Mouse (Mus musculus) cortical plate, adult 2 months (tissue): ENCODE data around the gene Adgra1.

Experiments used
- CTCF ChIP-seq: fragments of 200-500 bp; IDR thresholded peaks from 2 replicates; pipeline ENCODE4 v1.5.1; 2011; ENCODE audit warnings: mild to moderate bottlenecking, control low read depth, low read length; ENCODE audit not compliant: insufficient read depth; ENCODE audit errors: extremely low read depth
- POLR2A ChIP-seq: fragments of 200-500 bp; IDR thresholded peaks from 2 replicates; pipeline ENCODE4 v1.6.1; 2011; ENCODE audit warnings: mild to moderate bottlenecking, low read length, control low read depth; ENCODE audit not compliant: insufficient read depth; ENCODE audit errors: extremely low read depth

GRCm38 (mm10) chr7:139863076-139863475 lies 29.1 kb downstream of the Adgra1 start:
- no peak for TF ChIP-seq CTCF
- TF ChIP-seq POLR2A = no peak
